Mouse (Mus musculus): ENCODE measurements around the gene Ift140. TPM values are rescaled to one million over a fixed set of nuclear protein-coding genes. Genes with fewer than 3 reads are reported as not detected.
A peak's percentile ranks its signal among the peaks of the same experiment; 100 is the strongest.

Ift140 gene
- polyA plus RNA-seq, 1 experiment from 2014 or later: 2.9 TPM

- TF ChIP-seq CTCF (IDR thresholded peaks at IDR 0.05; ENCODE audit: low read depth): no peak
- peak overlapping the region; percentile 99 for H3K4me3 ChIP-seq (ENCODE audit: low read depth, low read length)
- no peak for ATAC-seq
- no peaks in the 10 kb centered on the region for H3K9me3 ChIP-seq (ENCODE audit: control insufficient read depth)
- H3K4me1 ChIP-seq (replicated peaks; ENCODE audit: control insufficient read depth, insufficient read depth, low read length): 0 out of 2 replicates have a peak, but pooled peaks cover 2% of the 10 kb centered on the region
- peak overlapping the region; percentile 91 for H3K9ac ChIP-seq (ENCODE audit: low read depth, low read length)
- H3K4me2 ChIP-seq (replicated peaks; ENCODE audit: low read depth): peak overlapping the region; percentile 98
- H3K27ac ChIP-seq (ENCODE audit: low read depth, low read length): peak overlapping the region; percentile 95
- H3K36me3 ChIP-seq (ENCODE audit: control insufficient read depth, insufficient read depth): peaks cover 16% of the 10 kb centered on the region
- WGBS: under 1% methylated on average over 39 of the region's 39 CpGs
- no peaks in the 10 kb centered on the region for H3K27me3 ChIP-seq (replicated peaks; ENCODE audit: control insufficient read depth, insufficient read depth, low read length)
These were observed 879 bp upstream of the Ift140 start for GRCm38 (mm10) chr17:25014841-25015570.

DNA sequence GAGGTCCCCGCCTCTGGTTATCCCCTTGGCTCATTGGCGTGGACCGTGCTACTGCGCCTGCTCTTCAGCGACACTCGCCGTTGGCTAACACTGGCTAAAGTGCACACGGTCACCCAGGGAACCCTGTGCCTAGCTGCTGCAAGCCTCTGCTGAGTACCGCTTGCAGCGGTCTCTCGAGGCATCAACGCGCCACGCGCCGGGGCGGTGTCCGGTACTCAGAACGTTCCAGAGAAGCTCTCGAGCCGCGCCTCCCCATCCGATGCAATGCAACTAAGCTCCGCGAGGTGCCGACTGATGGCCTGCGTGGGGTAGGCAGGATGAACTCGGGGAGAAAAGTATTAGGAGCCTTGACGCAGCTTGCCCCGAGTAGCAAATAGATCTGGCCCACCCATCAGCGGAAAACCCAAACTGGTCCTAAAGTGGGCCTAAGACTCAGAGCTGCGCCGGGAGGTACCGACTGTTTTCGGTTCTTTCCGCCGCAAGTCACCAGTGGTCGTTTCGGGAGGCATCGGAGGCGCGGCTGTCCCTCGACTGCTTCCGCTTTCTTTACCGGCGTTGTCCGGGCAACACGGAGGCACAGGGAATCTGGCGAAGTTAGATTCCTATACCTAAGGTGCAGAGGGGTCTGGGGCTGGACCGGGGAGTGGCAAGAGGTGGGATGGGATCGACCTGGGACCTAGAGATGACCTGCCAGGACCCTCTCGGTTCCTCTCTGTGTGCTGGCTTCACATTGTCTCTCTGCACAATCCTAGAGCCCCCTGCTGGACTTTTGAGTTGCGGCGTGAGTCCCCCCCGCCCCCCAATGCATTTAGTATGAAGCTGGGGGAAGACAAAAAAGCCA is 627 bp downstream of the Ift140 start:
- peak overlapping the region; percentile 95 for H3K27ac ChIP-seq (ENCODE audit: low read depth, low read length)
- 0% methylated on average over 55 of the region's 55 CpGs for WGBS
- peak; percentile 63 for TF ChIP-seq CTCF (IDR thresholded peaks at IDR 0.05; ENCODE audit: low read depth)
- H3K4me1 ChIP-seq (replicated peaks; ENCODE audit: control insufficient read depth, insufficient read depth, low read length): 0 out of 2 replicates have a peak, but pooled peaks cover 2% of the 10 kb centered on the region
- H3K27me3 ChIP-seq (replicated peaks; ENCODE audit: control insufficient read depth, insufficient read depth, low read length): no peaks in the 10 kb centered on the region
- H3K4me3 ChIP-seq (ENCODE audit: low read depth, low read length): peak overlapping the region; percentile 99
- no peaks in the 10 kb centered on the region for H3K9me3 ChIP-seq (ENCODE audit: control insufficient read depth)
- peak overlapping the region; percentile 62 for H3K9ac ChIP-seq (ENCODE audit: low read depth, low read length)
- ATAC-seq: peak; percentile 87
- H3K4me2 ChIP-seq (replicated peaks; ENCODE audit: low read depth): peak overlapping the region; percentile 88
- H3K36me3 ChIP-seq (ENCODE audit: control insufficient read depth, insufficient read depth): peaks cover 2% of the 10 kb centered on the region; the same call in 1 of the 2 replicates

GRCm38 (mm10) chr17:25036183-25036582 is 20.3 kb downstream of the Ift140 start:
- Histone ChIP-seq H3K27ac (ENCODE audit: low read depth, low read length) (no peak overlapping the region), H3K4me2 (replicated peaks; ENCODE audit: low read depth) (no peak overlapping the region), H3K4me3 (ENCODE audit: low read depth, low read length) (no peak overlapping the region), H3K4me1 (replicated peaks; ENCODE audit: control insufficient read depth, insufficient read depth, low read length) (no peaks in the 10 kb centered on the region), H3K9me3 (ENCODE audit: control insufficient read depth) (no peaks in the 10 kb centered on the region), H3K36me3 (ENCODE audit: control insufficient read depth, insufficient read depth) (peaks cover 18% of the 10 kb centered on the region), H3K9ac (ENCODE audit: low read depth, low read length) (no peak overlapping the region), H3K27me3 (replicated peaks; ENCODE audit: control insufficient read depth, insufficient read depth, low read length) (no peaks in the 10 kb centered on the region)
- ATAC-seq: no peak
- TF ChIP-seq CTCF (IDR thresholded peaks at IDR 0.05; ENCODE audit: low read depth): peak; percentile 69
- 61% methylated on average over 4 of the region's 4 CpGs for WGBS

GRCm38 (mm10) chr17:25044879-25045278 is 29.0 kb downstream of the Ift140 start:
- 72% methylated on average over 7 of the region's 7 CpGs for WGBS
- Histone ChIP-seq H3K9ac (ENCODE audit: low read depth, low read length) (no peak overlapping the region), H3K36me3 (ENCODE audit: control insufficient read depth, insufficient read depth) (peaks cover 18% of the 10 kb centered on the region), H3K27ac (ENCODE audit: low read depth, low read length) (no peak overlapping the region; the same call in 1 of the 2 replicates), H3K4me3 (ENCODE audit: low read depth, low read length) (no peak overlapping the region), H3K4me2 (replicated peaks; ENCODE audit: low read depth) (no peak overlapping the region), H3K4me1 (replicated peaks; ENCODE audit: control insufficient read depth, insufficient read depth, low read length) (no peaks in the 10 kb centered on the region), H3K27me3 (replicated peaks; ENCODE audit: control insufficient read depth, insufficient read depth, low read length) (no peaks in the 10 kb centered on the region), H3K9me3 (ENCODE audit: control insufficient read depth) (no peaks in the 10 kb centered on the region)
- no peak for ATAC-seq
- no peak for TF ChIP-seq CTCF (IDR thresholded peaks at IDR 0.05; ENCODE audit: low read depth)

DNA sequence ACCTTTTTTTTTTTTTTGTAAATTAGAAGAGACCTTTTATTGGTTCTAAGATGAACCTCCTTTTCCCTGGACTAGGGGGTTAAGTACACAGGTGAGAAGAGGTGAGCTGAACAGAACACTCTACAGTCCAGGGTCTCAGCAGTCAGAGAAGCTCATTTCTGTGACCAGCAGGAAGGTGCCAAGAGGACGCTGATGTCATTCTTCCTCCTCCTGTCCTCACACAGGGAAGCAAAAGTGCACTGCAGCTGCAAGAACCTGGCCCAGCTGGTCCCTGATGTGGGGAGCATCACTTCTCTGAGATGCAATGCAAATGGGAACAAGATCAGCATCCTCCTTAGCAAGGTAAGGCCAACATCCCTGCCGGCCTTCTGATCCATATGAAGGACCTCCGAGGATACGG is 29.4 kb downstream of the Ift140 start:
- Histone ChIP-seq H3K4me1 (replicated peaks; ENCODE audit: control insufficient read depth, insufficient read depth, low read length) (no peaks in the 10 kb centered on the region), H3K9ac (ENCODE audit: low read depth, low read length) (no peak overlapping the region), H3K27me3 (replicated peaks; ENCODE audit: control insufficient read depth, insufficient read depth, low read length) (no peaks in the 10 kb centered on the region), H3K27ac (ENCODE audit: low read depth, low read length) (no peak overlapping the region), H3K9me3 (ENCODE audit: control insufficient read depth) (no peaks in the 10 kb centered on the region), H3K36me3 (ENCODE audit: control insufficient read depth, insufficient read depth) (peaks cover 18% of the 10 kb centered on the region), H3K4me2 (replicated peaks; ENCODE audit: low read depth) (no peak overlapping the region), H3K4me3 (ENCODE audit: low read depth, low read length) (no peak overlapping the region)
- 90% methylated on average over 4 of the region's 4 CpGs for WGBS
- no peak for TF ChIP-seq CTCF (IDR thresholded peaks at IDR 0.05; ENCODE audit: low read depth)
- ATAC-seq: no peak

GRCm38 (mm10) chr17:25047143-25047542 is 31.3 kb downstream of the Ift140 start:
- Histone ChIP-seq H3K27me3 (replicated peaks; ENCODE audit: control insufficient read depth, insufficient read depth, low read length) (no peaks in the 10 kb centered on the region), H3K36me3 (ENCODE audit: control insufficient read depth, insufficient read depth) (peaks cover 18% of the 10 kb centered on the region), H3K9ac (ENCODE audit: low read depth, low read length) (no peak overlapping the region), H3K4me3 (ENCODE audit: low read depth, low read length) (no peak overlapping the region), H3K4me1 (replicated peaks; ENCODE audit: control insufficient read depth, insufficient read depth, low read length) (no peaks in the 10 kb centered on the region), H3K9me3 (ENCODE audit: control insufficient read depth) (no peaks in the 10 kb centered on the region), H3K4me2 (replicated peaks; ENCODE audit: low read depth) (no peak overlapping the region), H3K27ac (ENCODE audit: low read depth, low read length) (no peak overlapping the region)
- no peak for ATAC-seq
- WGBS: 84% methylated on average over 5 of the region's 6 CpGs
- TF ChIP-seq CTCF (IDR thresholded peaks at IDR 0.05; ENCODE audit: low read depth): no peak

Measured in intestine, postnatal 0 days (tissue).